Mouse (Mus musculus): ENCODE results near the gene Slc25a35. TPM values are rescaled to one million over a fixed set of nuclear protein-coding genes. Genes with fewer than 3 reads are reported as not detected.

Slc25a35 gene
- polyA plus RNA-seq, 1 experiment, result 2.9 TPM

GRCm38 (mm10) chr11:68975601-68976000, 7.7 kb downstream of the Slc25a35 start:
- TF ChIP-seq POLR2A (IDR thresholded peaks at IDR 0.05; ENCODE audit: borderline replicate concordance, control insufficient read depth, low read depth, low read length) (no peak), CTCF (IDR thresholded peaks at IDR 0.05; ENCODE audit: control insufficient read depth, insufficient read depth, low read length) (no peak)
- WGBS, result 81% methylated on average over 1 of the region's 1 CpGs
- Histone ChIP-seq H3K4me1 (ENCODE audit: control insufficient read depth, insufficient read depth, low read length) (no peaks in the 10 kb centered on the region), H3K4me3 (replicated peaks; ENCODE audit: control insufficient read depth, low read depth, low read length) (no peak overlapping the region), H3K27ac (ENCODE audit: control insufficient read depth, insufficient read depth, low read depth, low read length, poor library complexity) (no peak overlapping the region)

GRCm38 (mm10) chr11:68979320-68979733, 11.4 kb downstream of the Slc25a35 start:
- peaks cover 1% of the 10 kb centered on the region; the same call in 1 of the 2 replicates for H3K4me1 ChIP-seq (ENCODE audit: control insufficient read depth, insufficient read depth, low read length)
- H3K27ac ChIP-seq (ENCODE audit: control insufficient read depth, insufficient read depth, low read depth, low read length, poor library complexity), result no peak overlapping the region
- WGBS, result 22% methylated on average over 5 of the region's 5 CpGs
- no peak overlapping the region for H3K4me3 ChIP-seq (replicated peaks; ENCODE audit: control insufficient read depth, low read depth, low read length)
- no peak for TF ChIP-seq CTCF (IDR thresholded peaks at IDR 0.05; ENCODE audit: control insufficient read depth, insufficient read depth, low read length)
- no peak for TF ChIP-seq POLR2A (IDR thresholded peaks at IDR 0.05; ENCODE audit: borderline replicate concordance, control insufficient read depth, low read depth, low read length)

GRCm38 (mm10) chr11:68980919-68981318, 13.0 kb downstream of the Slc25a35 start:
- peaks cover 1% of the 10 kb centered on the region; the same call in 1 of the 2 replicates for H3K4me1 ChIP-seq (ENCODE audit: control insufficient read depth, insufficient read depth, low read length)
- no peak for TF ChIP-seq CTCF (IDR thresholded peaks at IDR 0.05; ENCODE audit: control insufficient read depth, insufficient read depth, low read length)
- TF ChIP-seq POLR2A (IDR thresholded peaks at IDR 0.05; ENCODE audit: borderline replicate concordance, control insufficient read depth, low read depth, low read length), result no peak
- H3K4me3 ChIP-seq (replicated peaks; ENCODE audit: control insufficient read depth, low read depth, low read length), result no peak overlapping the region
- H3K27ac ChIP-seq (ENCODE audit: control insufficient read depth, insufficient read depth, low read depth, low read length, poor library complexity), result no peak overlapping the region
- WGBS, result 61% methylated on average over 3 of the region's 3 CpGs

- no peak overlapping the region for H3K4me3 ChIP-seq (replicated peaks; ENCODE audit: control insufficient read depth, low read depth, low read length)
- peaks cover 1% of the 10 kb centered on the region; the same call in 1 of the 2 replicates for H3K4me1 ChIP-seq (ENCODE audit: control insufficient read depth, insufficient read depth, low read length)
- TF ChIP-seq POLR2A (IDR thresholded peaks at IDR 0.05; ENCODE audit: borderline replicate concordance, control insufficient read depth, low read depth, low read length), result no peak
- TF ChIP-seq CTCF (IDR thresholded peaks at IDR 0.05; ENCODE audit: control insufficient read depth, insufficient read depth, low read length), result peak; percentile 82
- 20% methylated on average over 4 of the region's 4 CpGs for WGBS
- no peak overlapping the region for H3K27ac ChIP-seq (ENCODE audit: control insufficient read depth, insufficient read depth, low read depth, low read length, poor library complexity)
Measured at GRCm38 (mm10) chr11:68982639-68983369, 14.9 kb downstream of the Slc25a35 start.

GRCm38 (mm10) chr11:68987365-68987882, 19.5 kb downstream of the Slc25a35 start:
- Histone ChIP-seq H3K4me3 (replicated peaks; ENCODE audit: control insufficient read depth, low read depth, low read length) (no peak overlapping the region), H3K27ac (ENCODE audit: control insufficient read depth, insufficient read depth, low read depth, low read length, poor library complexity) (no peak overlapping the region), H3K4me1 (ENCODE audit: control insufficient read depth, insufficient read depth, low read length) (peaks cover 1% of the 10 kb centered on the region; the same call in 1 of the 2 replicates)
- TF ChIP-seq POLR2A (IDR thresholded peaks at IDR 0.05; ENCODE audit: borderline replicate concordance, control insufficient read depth, low read depth, low read length) (no peak), CTCF (IDR thresholded peaks at IDR 0.05; ENCODE audit: control insufficient read depth, insufficient read depth, low read length) (no peak)
- WGBS, result 90% methylated on average over 11 of the region's 11 CpGs

- H3K4me1 ChIP-seq (ENCODE audit: control insufficient read depth, insufficient read depth, low read length), result no peaks in the 10 kb centered on the region
- WGBS, result 94% methylated on average over 17 of the region's 17 CpGs
- H3K27ac ChIP-seq (ENCODE audit: control insufficient read depth, insufficient read depth, low read depth, low read length, poor library complexity), result no peak overlapping the region
- no peak overlapping the region for H3K4me3 ChIP-seq (replicated peaks; ENCODE audit: control insufficient read depth, low read depth, low read length)
- no peak for TF ChIP-seq CTCF (IDR thresholded peaks at IDR 0.05; ENCODE audit: control insufficient read depth, insufficient read depth, low read length)
- no peak for TF ChIP-seq POLR2A (IDR thresholded peaks at IDR 0.05; ENCODE audit: borderline replicate concordance, control insufficient read depth, low read depth, low read length)
Measured at GRCm38 (mm10) chr11:68988341-68988740, 20.4 kb downstream of the Slc25a35 start.

DNA sequence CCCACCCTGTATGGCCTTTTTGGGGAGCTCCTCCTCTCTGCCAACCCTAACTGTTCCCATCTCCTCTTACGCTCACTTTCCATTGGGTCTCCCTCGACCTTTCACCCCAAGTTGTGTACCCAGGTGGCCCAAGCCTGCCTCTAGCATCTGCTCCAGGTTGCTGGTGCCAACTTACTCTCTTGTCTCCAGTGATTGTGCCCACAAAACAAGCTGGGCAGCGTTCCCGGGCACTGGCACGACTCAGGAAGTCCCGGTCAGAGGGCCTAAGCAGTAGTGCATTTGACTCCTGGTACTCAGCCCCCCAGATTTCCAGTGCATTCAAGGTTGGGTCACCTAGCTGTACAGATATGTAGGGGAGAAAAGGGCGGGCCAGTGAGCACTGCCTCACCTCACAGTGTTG, 25.2 kb downstream of the Slc25a35 start:
- Histone ChIP-seq H3K4me1 (ENCODE audit: control insufficient read depth, insufficient read depth, low read length) (no peaks in the 10 kb centered on the region), H3K27ac (ENCODE audit: control insufficient read depth, insufficient read depth, low read depth, low read length, poor library complexity) (no peak overlapping the region), H3K4me3 (replicated peaks; ENCODE audit: control insufficient read depth, low read depth, low read length) (no peak overlapping the region)
- WGBS, result 91% methylated on average over 7 of the region's 7 CpGs
- TF ChIP-seq CTCF (IDR thresholded peaks at IDR 0.05; ENCODE audit: control insufficient read depth, insufficient read depth, low read length), result no peak
- no peak for TF ChIP-seq POLR2A (IDR thresholded peaks at IDR 0.05; ENCODE audit: borderline replicate concordance, control insufficient read depth, low read depth, low read length)

- WGBS, result 90% methylated on average over 3 of the region's 3 CpGs
- Histone ChIP-seq H3K27ac (ENCODE audit: control insufficient read depth, insufficient read depth, low read depth, low read length, poor library complexity) (no peak overlapping the region), H3K4me1 (ENCODE audit: control insufficient read depth, insufficient read depth, low read length) (no peaks in the 10 kb centered on the region), H3K4me3 (replicated peaks; ENCODE audit: control insufficient read depth, low read depth, low read length) (no peak overlapping the region)
- TF ChIP-seq CTCF (IDR thresholded peaks at IDR 0.05; ENCODE audit: control insufficient read depth, insufficient read depth, low read length), result no peak
- no peak for TF ChIP-seq POLR2A (IDR thresholded peaks at IDR 0.05; ENCODE audit: borderline replicate concordance, control insufficient read depth, low read depth, low read length)
Measured at GRCm38 (mm10) chr11:68994377-68994776, 26.4 kb downstream of the Slc25a35 start.

All from bone marrow, adult 2 months (tissue).